Mouse (Mus musculus) thymus, postnatal 14 days (tissue): Measurements from ENCODE around the gene Arfrp1.

Experiments
- DNase-seq: peaks from one replicate; pipeline ENCODE4 v3.0.0; 2021

The Arfrp1 gene

GRCm38 (mm10) chr2:181364860-181365596 lies at the start of gene Arfrp1, which contains the start of gene Zgpat:
Arfrp1 (minus strand) TSS chr2:181365404.
Zgpat (plus strand) TSS chr2:181364928.
- peak; percentile 87 for DNase-seq

GRCm38 (mm10) chr2:181413141-181413540 lies 47.9 kb upstream of the Arfrp1 start:
- no peak for DNase-seq

GRCm38 (mm10) chr2:181410760-181411473 lies 45.7 kb upstream of the Arfrp1 start:
- DNase-seq: peak; percentile 42

DNA sequence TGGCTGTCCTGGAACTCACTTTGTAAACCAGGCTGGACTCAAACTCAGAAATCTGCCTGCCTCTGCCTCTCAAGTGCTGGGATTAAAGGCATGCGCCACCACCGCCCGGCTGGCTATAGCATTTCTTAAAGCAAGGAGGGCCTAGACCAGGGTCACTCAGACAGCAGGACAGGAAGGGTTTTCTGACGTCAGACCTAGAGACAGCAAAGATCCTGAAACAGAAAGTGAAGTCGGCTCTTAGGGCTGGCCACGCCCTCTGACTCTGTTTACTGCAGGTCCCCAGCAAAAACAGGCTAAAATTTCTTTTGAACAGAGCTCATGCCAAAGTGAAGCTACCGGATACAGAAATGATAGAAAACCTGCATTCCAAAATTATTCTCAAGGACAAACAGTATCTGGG lies 44.4 kb upstream of the Arfrp1 start:
- no peak for DNase-seq

GRCm38 (mm10) chr2:181403722-181404121 lies 38.5 kb upstream of the Arfrp1 start:
- DNase-seq: no peak

GRCm38 (mm10) chr2:181401497-181401896 lies 36.3 kb upstream of the Arfrp1 start:
- no peak for DNase-seq

- no peak for DNase-seq
These were observed 32.1 kb upstream of the Arfrp1 start for GRCm38 (mm10) chr2:181397207-181397761.

- no peak for DNase-seq
These were observed 28.9 kb upstream of the Arfrp1 start for GRCm38 (mm10) chr2:181394086-181394485.

- DNase-seq: peak; percentile 82
These were observed 27.5 kb upstream of the Arfrp1 start for GRCm38 (mm10) chr2:181392600-181393213.

DNA sequence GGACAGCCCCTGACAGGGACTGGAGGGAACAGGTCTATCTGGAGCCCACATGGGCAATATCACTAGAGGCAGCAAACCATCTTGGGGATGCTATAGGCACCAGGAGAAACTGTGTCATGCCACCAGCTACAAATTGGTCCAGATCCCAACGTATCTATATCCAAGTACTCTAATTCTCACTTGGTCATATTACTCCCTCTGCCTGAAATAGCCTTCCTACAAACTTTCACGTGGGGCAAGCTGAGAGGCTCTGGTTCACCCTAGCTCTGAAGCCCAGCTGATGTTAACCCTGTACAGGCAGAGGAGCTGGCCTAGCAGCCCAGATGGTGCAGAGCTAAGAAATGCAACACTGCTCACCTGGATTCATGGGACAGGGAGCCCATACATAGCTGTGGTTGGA lies 26.3 kb upstream of the Arfrp1 start:
- no peak for DNase-seq

DNA sequence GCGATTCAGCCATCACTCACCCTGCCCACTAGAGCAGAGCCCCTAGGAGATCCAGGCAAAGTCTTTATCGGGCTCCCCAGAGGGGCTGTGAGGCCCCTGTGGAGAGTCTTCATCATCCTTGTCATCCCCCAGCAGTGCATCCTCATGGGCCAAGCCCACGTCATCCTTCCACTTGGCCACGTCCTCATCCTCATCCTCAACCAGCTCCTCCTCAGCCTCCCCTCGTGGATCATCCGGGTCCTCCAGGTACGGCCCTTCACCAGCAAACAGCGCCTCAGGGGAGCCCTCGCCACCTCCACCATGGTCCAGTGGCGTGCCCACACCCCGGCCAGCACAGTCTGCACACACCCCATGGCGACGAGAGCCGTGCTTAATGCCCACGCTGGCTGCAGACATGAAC lies 25.8 kb upstream of the Arfrp1 start:
- DNase-seq: no peak

GRCm38 (mm10) chr2:181390136-181390870 lies 25.1 kb upstream of the Arfrp1 start:
- DNase-seq: no peak

GRCm38 (mm10) chr2:181386663-181387210 lies 21.5 kb upstream of the Arfrp1 start:
- no peak for DNase-seq

GRCm38 (mm10) chr2:181385885-181386284 lies 20.7 kb upstream of the Arfrp1 start:
- no peak for DNase-seq

- DNase-seq: no peak
These were observed 19.8 kb upstream of the Arfrp1 start for GRCm38 (mm10) chr2:181384919-181385391.

- DNase-seq: no peak
These were observed 19.3 kb upstream of the Arfrp1 start for GRCm38 (mm10) chr2:181384463-181384862.

DNA sequence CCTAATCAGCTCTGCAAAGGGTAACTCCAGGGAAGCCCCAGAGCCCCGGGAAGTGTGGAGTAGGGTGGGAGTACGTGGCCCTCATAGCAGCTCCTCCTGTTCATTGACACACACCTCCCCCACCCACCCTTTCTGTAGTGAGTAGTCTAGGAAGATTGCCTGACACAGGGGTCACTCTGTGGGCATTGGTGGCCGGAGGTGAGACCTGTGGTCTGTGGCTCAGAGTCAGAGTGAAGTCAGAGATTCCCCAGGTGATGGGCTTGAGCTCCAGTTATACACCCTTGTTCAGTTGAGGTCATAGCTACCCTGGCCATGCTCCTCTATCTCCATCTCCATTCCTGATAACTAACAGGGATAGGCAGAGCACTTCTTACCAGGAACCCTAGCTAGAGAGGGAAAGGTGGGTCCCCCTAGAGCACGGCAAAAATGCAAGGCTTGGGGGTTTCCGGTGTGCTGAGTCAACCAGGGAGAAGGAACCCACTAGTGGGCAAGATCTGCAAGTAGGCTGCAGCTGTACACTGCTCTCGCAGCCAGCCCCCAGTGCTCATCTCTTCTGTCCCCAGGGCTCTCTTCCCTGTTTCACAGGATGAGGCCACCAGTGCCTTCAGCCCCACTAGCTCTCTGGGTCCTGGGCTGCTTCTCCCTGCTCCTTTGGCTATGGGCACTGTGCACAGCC lies 16.6 kb upstream of the Arfrp1 start:
- no peak for DNase-seq

GRCm38 (mm10) chr2:181381107-181381506 lies 15.9 kb upstream of the Arfrp1 start:
- DNase-seq: peak; percentile 49

DNA sequence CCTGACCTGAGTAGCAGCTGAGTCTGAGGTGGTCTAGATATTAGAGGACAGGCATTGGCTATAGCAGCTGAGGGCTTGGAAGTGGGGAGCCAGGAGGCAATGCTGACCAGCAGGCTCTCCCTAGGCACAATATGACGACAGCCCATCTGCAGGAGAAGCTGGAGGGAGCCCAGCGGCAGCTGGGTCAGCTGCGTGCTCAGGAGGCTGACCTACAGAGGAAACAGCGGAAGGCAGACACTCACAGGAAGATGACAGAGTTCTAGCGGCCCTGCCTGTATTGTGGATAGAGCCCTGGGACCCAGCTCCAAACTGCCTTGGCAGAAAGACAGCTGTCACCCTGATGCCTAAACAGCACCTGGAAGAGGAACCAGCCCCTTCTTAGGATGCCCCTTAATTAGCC lies 15.0 kb upstream of the Arfrp1 start:
- DNase-seq: no peak

DNA sequence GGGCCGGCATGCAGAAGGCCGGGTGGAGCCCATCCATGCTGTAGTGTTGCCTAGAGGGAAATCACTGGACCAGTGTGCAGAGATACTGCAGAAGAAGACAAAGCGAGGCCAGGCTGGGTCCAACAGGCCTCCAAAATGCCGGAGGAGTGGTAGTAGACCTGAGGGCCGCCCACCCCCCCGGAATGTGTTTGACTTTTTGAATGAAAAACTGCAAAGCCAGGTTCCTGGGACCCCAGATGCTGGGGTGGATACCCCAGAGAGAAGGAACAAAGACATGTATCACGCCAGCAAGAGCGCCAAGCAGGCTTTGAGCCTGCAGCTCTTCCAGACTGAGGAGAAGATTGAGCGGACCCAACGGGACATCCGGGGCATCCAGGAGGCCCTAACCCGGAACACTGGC lies 14.6 kb upstream of the Arfrp1 start, which contains the start of gene Lime1:
Gene Lime1 (plus strand): TSS at position 301 of the 400 bp plus-strand sequence.
- DNase-seq: no peak

- DNase-seq: no peak
These were observed 13.5 kb upstream of the Arfrp1 start for GRCm38 (mm10) chr2:181378701-181379100.

DNA sequence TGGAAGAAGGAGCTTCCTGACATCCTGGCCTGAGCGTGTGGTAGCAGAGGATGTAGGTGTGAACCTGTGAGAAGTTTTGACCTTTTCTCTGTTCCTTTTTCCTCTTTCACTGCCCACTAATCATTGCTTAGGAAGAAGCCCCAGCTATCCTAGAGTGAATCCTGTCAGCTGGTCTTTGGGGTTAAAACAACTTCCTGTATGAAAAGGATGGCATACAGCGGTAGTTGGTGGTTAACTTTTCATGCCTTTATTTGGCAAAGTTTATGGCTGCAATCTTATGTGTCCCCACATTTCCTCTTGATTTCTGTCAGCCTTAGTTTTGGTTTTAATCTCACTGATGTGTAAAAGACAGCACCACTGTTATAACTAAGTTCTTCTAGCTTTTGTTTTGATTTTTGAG lies 12.0 kb upstream of the Arfrp1 start:
- DNase-seq: no peak
